Mouse (Mus musculus) lung, postnatal 0 days (tissue): ENCODE results near the gene Paics. TPM values are rescaled to one million over a fixed set of nuclear protein-coding genes. Genes with fewer than 3 reads are reported as not detected.

ENCODE experiments used
- ATAC-seq: fragments of 200-750 bp; cut with Nextera tagmentation; 2 replicates; pipeline ENCODE4 v1.8.0; 2017; ENCODE audit warnings: moderate library complexity
- DNase-seq: peaks from one replicate; pipeline ENCODE4 v3.0.0-alpha.2; 2016; ENCODE audit warnings: low spot score
- H3K27ac ChIP-seq: fragments of 300-500 bp; sonication (generic); 2 replicates; pipeline ENCODE4 v1.5.1; 2014; ENCODE audit warnings: antibody characterized with exemption, mild to moderate bottlenecking, low read length, mixed read lengths
- H3K27me3 ChIP-seq: fragments of 300-500 bp; sonication (generic); replicated peaks from 2 replicates; pipeline ENCODE4 v1.6.1; 2014; ENCODE audit warnings: low read length, mixed read lengths; ENCODE audit not compliant: insufficient read depth
- H3K36me3 ChIP-seq: fragments of 300-500 bp; sonication (generic); 2 replicates; pipeline ENCODE4 v1.6.1; 2014; ENCODE audit warnings: low read length, mixed read lengths; ENCODE audit not compliant: insufficient read depth
- H3K4me1 ChIP-seq: fragments of 300-500 bp; sonication (generic); 2 replicates; pipeline ENCODE4 v1.6.1; 2014; ENCODE audit warnings: antibody characterized with exemption, low read depth, low read length, mixed read lengths; ENCODE audit not compliant: insufficient read depth
- H3K4me2 ChIP-seq: fragments of 300-500 bp; sonication (generic); replicated peaks from 2 replicates; pipeline ENCODE4 v1.6.1; 2014; ENCODE audit warnings: low read depth, mild to moderate bottlenecking, low read length, moderate library complexity, mixed read lengths
- H3K4me3 ChIP-seq: fragments of 300-500 bp; sonication (generic); 2 replicates; pipeline ENCODE4 v1.5.1; 2014; ENCODE audit warnings: low read depth, low read length
- H3K9ac ChIP-seq: fragments of 300-500 bp; sonication (generic); replicated peaks from 2 replicates; pipeline ENCODE4 v1.6.1; 2014; ENCODE audit warnings: low read depth, mild to moderate bottlenecking
- H3K9me3 ChIP-seq: fragments of 300-500 bp; sonication (generic); 2 replicates; pipeline ENCODE4 v1.6.1; 2016; ENCODE audit warnings: low read length, mixed read lengths
- CTCF ChIP-seq: IDR thresholded peaks from 2 replicates; pipeline ENCODE4 v1.5.1; 2016; ENCODE audit warnings: antibody characterized with exemption, mild to moderate bottlenecking
- EP300 ChIP-seq: IDR thresholded peaks from 2 replicates; pipeline ENCODE4 v1.6.1; 2016; ENCODE audit warnings: antibody characterized with exemption, mild to moderate bottlenecking, control low read depth
- WGBS: fragments of 180-500 bp; shearing (Covaris S2); extraction: QIAGEN DNeasy Blood & Tissue Kit; methylation state at CpG from one replicate; pipeline ENCODE4 v1.1.7; 2014; 5-methylcytosine and 5-hydroxymethylcytosine counted together
- polyA plus RNA-seq: library from polyadenylated mRNA; unstranded; fragments of >200 nt; fragmentation: Nextera tagmentation; extraction: Ambion mirVana; gene quantifications from 2 replicates; pipeline ENCODE4 v1.2.1, GENCODE M21; 2015

The Paics gene
- polyA plus RNA-seq, 1 experiment from 2014 or later: 167 TPM

DNA sequence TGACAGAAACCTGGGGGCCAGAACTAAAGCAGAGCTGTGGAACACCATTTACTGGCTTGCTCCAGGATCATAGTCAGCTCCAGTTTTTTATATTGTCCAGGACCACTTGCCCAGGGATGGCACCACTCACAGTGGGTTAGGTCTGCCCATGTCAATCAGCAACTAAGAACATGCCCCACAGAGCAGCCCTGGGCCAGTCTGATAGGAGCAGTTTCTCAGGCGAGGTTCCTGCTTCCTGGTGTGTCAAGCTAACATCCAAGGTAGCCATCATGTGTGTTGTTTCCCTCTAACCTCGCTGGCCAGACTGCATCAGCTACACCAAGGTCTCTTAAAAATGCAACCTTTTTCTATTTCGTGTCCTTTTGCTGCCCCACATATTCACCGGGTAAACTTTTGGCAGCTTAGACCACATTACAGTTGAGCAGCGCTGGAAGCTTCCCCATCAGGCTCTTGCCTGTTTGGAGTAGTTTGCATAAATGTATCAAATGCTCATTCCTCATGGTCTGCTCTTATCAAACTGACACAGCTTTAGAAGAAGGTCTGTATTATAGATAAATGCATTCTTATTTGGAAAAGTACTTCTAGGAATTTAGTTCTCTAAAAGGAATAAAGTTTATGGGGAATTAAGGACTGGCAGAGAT lies 42.2 kb downstream of the Paics start:
- WGBS: 92% methylated on average over 5 of the region's 5 CpGs

DNA sequence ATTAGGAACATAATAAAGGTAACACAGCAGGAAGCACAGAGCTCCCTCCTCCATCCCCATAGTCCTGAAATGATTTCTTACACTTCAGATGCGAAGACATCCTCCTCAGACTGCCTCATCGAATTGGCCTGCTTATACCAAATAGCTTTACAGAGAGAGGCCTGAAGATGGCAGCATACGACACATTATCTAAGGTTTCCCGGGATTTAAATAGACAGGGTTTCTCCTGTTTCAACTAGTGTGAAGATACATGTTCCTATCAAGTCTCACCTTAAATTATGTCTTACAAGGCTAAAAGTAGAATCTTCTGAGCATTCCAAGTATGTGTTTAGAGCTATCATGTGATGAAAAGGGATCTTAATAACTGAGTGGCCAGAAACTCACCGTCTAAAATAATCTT lies 47.3 kb downstream of the Paics start:
- Histone ChIP-seq H3K27me3 (no peaks in the 10 kb centered on the region), H3K27ac (no peak overlapping the region), H3K36me3 (peaks cover 30% of the 10 kb centered on the region; the same call in 1 of the 2 replicates), H3K9me3 (no peaks in the 10 kb centered on the region), H3K4me3 (no peak overlapping the region), H3K4me2 (no peak overlapping the region), H3K4me1 (no peaks in the 10 kb centered on the region), H3K9ac (no peak overlapping the region)
- DNase-seq (peak; percentile 67), ATAC-seq (no peak)
- TF ChIP-seq CTCF: peak; percentile 67
- no peak for TF ChIP-seq EP300
- 45% methylated on average over 5 of the region's 5 CpGs for WGBS

More for the DNA sequence above, 42.2 kb downstream of the Paics start:
- no peak for TF ChIP-seq EP300
- no peak for TF ChIP-seq CTCF
- Histone ChIP-seq H3K4me1 (no peaks in the 10 kb centered on the region), H3K27ac (no peak overlapping the region), H3K9ac (no peak overlapping the region), H3K27me3 (no peaks in the 10 kb centered on the region), H3K4me2 (no peak overlapping the region), H3K36me3 (peaks cover 56% of the 10 kb centered on the region), H3K4me3 (no peak overlapping the region), H3K9me3 (no peaks in the 10 kb centered on the region)
- no peak for ATAC-seq
- no peak for DNase-seq

DNA sequence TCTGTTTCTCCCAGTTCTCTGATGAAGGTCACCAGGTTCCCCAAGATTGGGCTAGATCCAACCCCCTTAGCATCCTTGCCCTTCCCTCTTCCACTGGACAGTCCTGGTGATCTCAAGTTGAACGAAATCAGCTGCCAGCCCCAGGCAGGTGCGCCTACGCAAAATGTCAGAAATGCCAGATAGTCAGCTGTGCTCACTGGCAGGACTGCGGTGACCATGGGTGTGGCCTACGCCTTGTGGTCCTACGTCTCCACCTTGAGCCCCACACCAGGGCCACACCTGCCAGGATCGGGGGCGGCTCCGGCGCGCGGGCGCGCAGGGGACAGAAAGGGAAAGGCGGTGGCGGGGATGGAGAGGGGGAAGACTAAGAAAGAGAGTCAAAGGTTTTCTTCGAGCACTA lies 50.1 kb downstream of the Paics start:
- no peak for ATAC-seq
- H3K27me3 ChIP-seq: no peaks in the 10 kb centered on the region
- DNase-seq: no peak
- H3K4me3 ChIP-seq: no peak overlapping the region
- peaks cover 16% of the 10 kb centered on the region; the same call in 1 of the 2 replicates for H3K36me3 ChIP-seq
- TF ChIP-seq EP300 (no peak), CTCF (no peak)
- H3K4me1 ChIP-seq: no peaks in the 10 kb centered on the region
- H3K4me2 ChIP-seq: no peak overlapping the region
- H3K9ac ChIP-seq: no peak overlapping the region
- no peak overlapping the region for H3K27ac ChIP-seq
- WGBS: 91% methylated on average over 17 of the region's 17 CpGs
- no peaks in the 10 kb centered on the region for H3K9me3 ChIP-seq

DNA sequence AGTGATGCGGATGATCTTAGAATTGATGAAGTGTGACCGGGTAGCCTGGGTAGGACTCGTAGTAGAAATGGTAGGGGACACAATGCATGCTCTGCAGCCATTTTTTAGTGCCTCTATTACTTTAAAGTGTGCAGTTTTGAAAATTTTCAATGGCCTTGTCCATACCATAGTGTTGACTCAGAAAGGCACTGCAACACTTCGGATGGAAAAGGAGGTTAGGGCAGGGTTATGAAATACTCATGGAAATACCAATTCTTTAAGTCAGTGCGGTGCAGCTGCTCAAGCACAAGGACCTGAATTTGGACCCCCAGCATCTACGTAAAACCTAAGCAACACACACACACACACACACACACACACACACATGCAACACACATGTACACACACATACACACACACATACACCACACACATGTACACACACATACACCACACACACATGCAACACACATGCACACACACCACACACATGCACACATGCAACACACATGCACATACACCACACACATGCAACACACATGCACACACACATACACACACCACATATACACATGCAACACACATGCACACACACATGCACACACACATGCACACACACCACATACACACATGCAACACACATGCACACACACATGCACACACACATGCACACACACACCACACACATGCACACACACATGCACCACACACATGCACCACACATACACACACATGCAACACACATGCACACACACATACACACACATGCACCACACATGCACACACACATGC lies 53.1 kb downstream of the Paics start, which contains the start of gene Arl9:
Gene Arl9, plus strand, starts transcription at position 5 of the 771 bp plus-strand sequence.
- no peaks in the 10 kb centered on the region for H3K9me3 ChIP-seq
- ATAC-seq: no peak
- H3K27me3 ChIP-seq: no peaks in the 10 kb centered on the region
- no peak for TF ChIP-seq EP300
- no peak for TF ChIP-seq CTCF
- no peak for DNase-seq
- no peak within 1 kb of the TSS for H3K9ac ChIP-seq
- no peak within 1 kb of the TSS for H3K27ac ChIP-seq
- H3K4me2 ChIP-seq: no peak within 1 kb of the TSS
- 86% methylated on average over 6 of the region's 6 CpGs for WGBS
- H3K36me3 ChIP-seq: no peaks in the 10 kb centered on the region
- H3K4me1 ChIP-seq: no peaks in the 10 kb centered on the region
- no peak within 1 kb of the TSS for H3K4me3 ChIP-seq

DNA sequence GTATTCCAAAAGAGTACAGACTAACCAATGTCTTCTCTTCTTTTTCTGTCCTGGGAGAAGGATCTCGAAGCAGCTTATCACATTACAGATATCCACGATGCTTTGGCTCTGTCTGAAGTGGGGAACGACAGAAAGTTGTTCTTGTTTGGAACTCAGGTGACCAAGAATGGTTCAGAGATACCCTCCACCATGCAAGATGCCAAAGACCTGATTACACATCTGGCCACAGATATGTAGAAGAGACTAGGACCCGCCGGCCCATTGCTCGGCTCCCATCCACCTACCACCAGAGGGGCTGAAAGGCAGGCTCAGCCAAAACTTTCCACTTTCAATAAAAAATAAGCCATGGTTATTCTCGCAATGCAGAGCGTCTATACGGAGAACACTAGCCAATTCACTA lies 59.2 kb downstream of the Paics start:
- H3K27ac ChIP-seq: no peak overlapping the region
- H3K4me3 ChIP-seq: no peak overlapping the region
- H3K36me3 ChIP-seq: no peaks in the 10 kb centered on the region
- ATAC-seq (no peak), DNase-seq (no peak)
- no peaks in the 10 kb centered on the region for H3K4me1 ChIP-seq
- no peak overlapping the region for H3K4me2 ChIP-seq
- 86% methylated on average over 9 of the region's 9 CpGs for WGBS
- no peaks in the 10 kb centered on the region for H3K9me3 ChIP-seq
- TF ChIP-seq EP300: no peak
- TF ChIP-seq CTCF: no peak
- no peaks in the 10 kb centered on the region for H3K27me3 ChIP-seq
- no peak overlapping the region for H3K9ac ChIP-seq

DNA sequence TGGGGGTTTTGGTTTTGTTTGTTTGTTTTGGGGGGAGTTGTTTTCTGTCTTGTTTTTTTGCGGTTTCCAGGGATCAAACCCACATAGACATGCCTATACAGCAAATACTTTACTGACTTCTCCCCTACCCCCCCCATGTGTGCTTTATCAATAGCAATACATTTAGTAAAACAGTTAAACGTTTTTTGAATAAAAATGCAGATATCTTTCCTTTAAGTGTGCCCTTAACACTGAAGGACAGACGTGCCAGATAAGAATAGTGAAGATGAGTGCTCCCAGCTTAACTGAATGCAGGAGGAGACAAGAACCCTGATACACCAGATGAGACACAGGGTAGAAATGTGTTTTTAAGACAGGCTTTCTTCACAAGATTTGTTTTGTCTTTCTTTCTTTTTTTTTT lies 60.0 kb downstream of the Paics start:
- Histone ChIP-seq H3K9ac (no peak overlapping the region), H3K27me3 (no peaks in the 10 kb centered on the region), H3K4me3 (no peak overlapping the region), H3K36me3 (no peaks in the 10 kb centered on the region), H3K4me2 (no peak overlapping the region), H3K27ac (no peak overlapping the region), H3K9me3 (no peaks in the 10 kb centered on the region), H3K4me1 (peaks cover 1% of the 10 kb centered on the region; the same call in 1 of the 2 replicates)
- DNase-seq (no peak), ATAC-seq (no peak)
- WGBS: 64% methylated on average over 3 of the region's 3 CpGs
- TF ChIP-seq EP300: no peak
- no peak for TF ChIP-seq CTCF
